Mouse (Mus musculus): ENCODE results near the gene Pou2f2.

DNA sequence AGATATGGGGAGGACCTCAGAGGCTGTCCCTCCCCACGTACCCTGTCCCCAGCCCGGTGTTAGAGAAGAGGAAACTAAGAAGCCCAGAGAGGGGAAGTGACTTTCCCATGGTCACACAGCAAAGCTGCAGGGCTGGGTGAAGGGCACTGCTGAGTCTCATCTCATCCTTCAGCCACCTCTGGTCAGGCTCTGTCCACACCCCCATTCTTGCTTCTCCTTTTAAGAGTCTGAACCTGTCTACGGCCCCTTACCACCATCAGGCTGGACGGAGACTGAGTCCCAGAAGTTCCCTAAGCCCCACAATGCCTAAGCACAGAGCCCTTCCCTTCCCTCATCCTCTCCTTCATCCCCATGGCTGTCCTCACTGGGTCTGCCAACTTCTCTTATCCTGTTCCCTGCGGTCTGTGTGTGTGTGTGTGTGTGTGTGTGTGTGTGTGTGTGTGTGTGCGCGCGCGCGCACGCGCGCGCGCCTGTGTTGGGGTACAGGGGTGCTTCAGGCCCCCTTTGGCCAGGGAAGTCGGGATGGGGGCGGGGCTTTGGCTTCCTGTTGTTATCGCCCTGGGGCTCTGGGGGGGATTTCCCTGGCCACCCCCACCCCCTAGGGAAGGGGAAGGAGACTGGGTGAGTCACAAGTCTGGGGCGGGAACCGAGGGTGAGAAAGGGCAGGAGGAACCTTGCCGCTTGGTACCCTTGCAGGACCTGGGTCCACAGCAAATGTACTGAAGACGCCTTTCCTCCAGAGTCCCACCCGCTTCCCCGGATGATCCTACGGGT, 59.3 kb downstream of the Pou2f2 start:
- TF ChIP-seq CTCF (IDR thresholded peaks at IDR 0.05): no peak
- no peak for TF ChIP-seq EP300 (IDR thresholded peaks at IDR 0.05; ENCODE audit: insufficient read depth, low read depth, low read length)

All from heart, adult 2 months (tissue).